Mouse (Mus musculus) bone marrow, adult 2 months (tissue): ENCODE data around the gene Lipm. TPM values are rescaled to one million over a fixed set of nuclear protein-coding genes. Genes with fewer than 3 reads are reported as not detected.

Experiments used
- H3K27ac ChIP-seq: fragments of 200-500 bp; 2 replicates; pipeline ENCODE4 v1.5.1; 2012; ENCODE audit warnings: low read depth, mild to moderate bottlenecking, control low read depth, inconsistent platforms, low read length; ENCODE audit not compliant: control insufficient read depth, poor library complexity, insufficient read depth
- H3K4me1 ChIP-seq: fragments of 200-500 bp; 2 replicates; pipeline ENCODE4 v1.6.1; 2011; ENCODE audit warnings: low read length; ENCODE audit not compliant: control insufficient read depth, insufficient read depth
- H3K4me3 ChIP-seq: fragments of 200-500 bp; replicated peaks from 2 replicates; pipeline ENCODE3; 2011; ENCODE audit warnings: mild to moderate bottlenecking, low read depth, low read length, control low read depth; ENCODE audit not compliant: control insufficient read depth
- CTCF ChIP-seq: fragments of 200-500 bp; IDR thresholded peaks from 2 replicates; pipeline ENCODE4 v1.5.1; 2011; ENCODE audit warnings: low read length, control low read depth; ENCODE audit not compliant: control insufficient read depth, insufficient read depth
- POLR2A ChIP-seq: fragments of 200-500 bp; IDR thresholded peaks from 2 replicates; pipeline ENCODE4 v1.6.1; 2011; ENCODE audit warnings: low read depth, mild to moderate bottlenecking, control low read depth, low read length, borderline replicate concordance; ENCODE audit not compliant: control insufficient read depth
- WGBS: fragments of 180-500 bp; shearing (Covaris S2); methylation state at CpG from one replicate; pipeline ENCODE4 v1.1.7; 2018; 5-methylcytosine and 5-hydroxymethylcytosine counted together
- polyA plus RNA-seq: library from polyadenylated mRNA; stranded (reverse); fragments of >200 nt; gene quantifications from 2 replicates; pipeline ENCODE4 v1.2.4, GENCODE M21; 2011; ENCODE audit warnings: low replicate concordance; ENCODE audit not compliant: missing spikeins, insufficient read depth, insufficient read length

Lipm gene
- not detected in 2 replicates for polyA plus RNA-seq

- Histone ChIP-seq H3K4me1 (no peaks in the 10 kb centered on the region), H3K27ac (no peak within 1 kb of the TSS), H3K4me3 (no peak within 1 kb of the TSS)
- no peak for TF ChIP-seq POLR2A
- TF ChIP-seq CTCF, result no peak
- 84% methylated on average over 4 of the region's 4 CpGs for WGBS
Measured at GRCm38 (mm10) chr19:34100633-34101032, at the start of gene Lipm. Gene Lipm (plus strand): TSS chr19:34100933.

- H3K27ac ChIP-seq, result no peak overlapping the region
- no peak overlapping the region for H3K4me3 ChIP-seq
- TF ChIP-seq CTCF (no peak), POLR2A (no peak)
- WGBS, result 70% methylated on average over 3 of the region's 3 CpGs
- no peaks in the 10 kb centered on the region for H3K4me1 ChIP-seq
Measured at GRCm38 (mm10) chr19:34051502-34051901, 49.2 kb upstream of the Lipm start.

- Histone ChIP-seq H3K4me1 (no peaks in the 10 kb centered on the region), H3K27ac (no peak overlapping the region), H3K4me3 (no peak overlapping the region)
- TF ChIP-seq POLR2A, result no peak
- TF ChIP-seq CTCF, result no peak
- WGBS, result 47% methylated on average over 1 of the region's 1 CpGs
Measured at GRCm38 (mm10) chr19:34063547-34063946, 37.2 kb upstream of the Lipm start.

- 80% methylated on average over 4 of the region's 4 CpGs for WGBS
Measured at GRCm38 (mm10) chr19:34064059-34064458, 36.7 kb upstream of the Lipm start.

DNA sequence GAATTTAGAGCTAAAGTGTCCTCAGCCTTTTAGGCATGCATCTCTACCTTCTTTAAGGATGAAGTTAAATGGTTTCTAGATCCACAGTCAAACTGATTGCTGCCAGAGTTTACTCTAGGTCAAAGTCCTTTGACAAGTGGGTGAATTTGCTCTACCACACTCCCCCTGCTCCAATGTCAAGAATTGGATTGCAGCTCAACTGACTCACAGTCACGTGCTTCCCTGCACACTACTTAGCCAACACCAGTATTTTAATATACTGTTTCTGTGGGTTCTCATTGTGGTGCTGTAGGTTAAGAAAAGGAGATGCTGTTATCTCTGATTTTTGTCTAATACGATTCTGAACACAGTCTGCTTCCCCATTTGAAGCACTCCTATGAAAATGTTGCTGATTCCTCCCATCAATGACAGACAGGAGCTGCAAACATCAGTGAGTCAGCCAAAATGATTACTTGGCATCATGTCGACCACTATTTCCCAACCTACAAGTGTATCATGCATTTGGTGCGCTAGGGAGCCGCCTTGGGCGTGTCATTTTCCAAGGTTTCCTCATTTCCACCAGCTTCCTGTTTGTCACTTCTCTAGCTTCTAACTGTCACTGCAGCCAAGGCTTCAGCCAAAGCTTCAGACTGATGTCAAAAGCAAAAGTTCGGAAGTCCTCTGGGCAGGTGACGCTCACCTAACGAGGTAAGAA lies 33.8 kb upstream of the Lipm start, which contains the start of gene Lipn:
TSS of gene Lipn (plus strand) at position 580 of the 694 bp plus-strand sequence.
- TF ChIP-seq CTCF (no peak), POLR2A (no peak)
- no peaks in the 10 kb centered on the region for H3K4me1 ChIP-seq
- WGBS, result 55% methylated on average over 9 of the region's 9 CpGs
- H3K27ac ChIP-seq, result no peak within 1 kb of the TSS
- no peak within 1 kb of the TSS for H3K4me3 ChIP-seq

More at GRCm38 (mm10) chr19:34064059-34064458, 36.7 kb upstream of the Lipm start:
- no peak overlapping the region for H3K27ac ChIP-seq
- H3K4me1 ChIP-seq, result no peaks in the 10 kb centered on the region
- no peak overlapping the region for H3K4me3 ChIP-seq
- TF ChIP-seq POLR2A (no peak), CTCF (no peak)

GRCm38 (mm10) chr19:34074239-34074638 lies 26.5 kb upstream of the Lipm start:
- Histone ChIP-seq H3K27ac (no peak overlapping the region), H3K4me1 (no peaks in the 10 kb centered on the region), H3K4me3 (no peak overlapping the region)
- TF ChIP-seq CTCF, result no peak
- no peak for TF ChIP-seq POLR2A

DNA sequence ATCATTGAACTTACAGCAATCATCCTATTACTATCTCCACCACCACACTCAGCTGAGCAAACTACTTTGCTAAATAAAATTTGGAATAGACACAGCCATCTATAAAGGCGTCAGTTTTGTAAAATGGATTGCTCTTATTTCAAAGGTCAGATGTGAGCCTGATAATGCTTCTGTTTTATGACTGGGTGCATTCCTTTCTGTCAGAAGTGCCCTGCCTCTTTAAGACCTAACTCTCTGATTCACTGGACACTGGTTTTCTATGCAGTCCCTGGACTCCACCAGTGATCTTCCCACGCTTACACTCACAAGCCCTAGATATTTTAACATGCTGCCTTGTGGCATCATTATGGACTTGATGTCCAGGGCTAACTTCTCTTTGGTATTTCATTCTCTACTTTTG lies 22.6 kb upstream of the Lipm start:
- TF ChIP-seq CTCF (no peak), POLR2A (no peak)
- Histone ChIP-seq H3K4me3 (no peak overlapping the region), H3K27ac (no peak overlapping the region), H3K4me1 (no peaks in the 10 kb centered on the region)
- WGBS, result 80% methylated on average over 2 of the region's 2 CpGs

DNA sequence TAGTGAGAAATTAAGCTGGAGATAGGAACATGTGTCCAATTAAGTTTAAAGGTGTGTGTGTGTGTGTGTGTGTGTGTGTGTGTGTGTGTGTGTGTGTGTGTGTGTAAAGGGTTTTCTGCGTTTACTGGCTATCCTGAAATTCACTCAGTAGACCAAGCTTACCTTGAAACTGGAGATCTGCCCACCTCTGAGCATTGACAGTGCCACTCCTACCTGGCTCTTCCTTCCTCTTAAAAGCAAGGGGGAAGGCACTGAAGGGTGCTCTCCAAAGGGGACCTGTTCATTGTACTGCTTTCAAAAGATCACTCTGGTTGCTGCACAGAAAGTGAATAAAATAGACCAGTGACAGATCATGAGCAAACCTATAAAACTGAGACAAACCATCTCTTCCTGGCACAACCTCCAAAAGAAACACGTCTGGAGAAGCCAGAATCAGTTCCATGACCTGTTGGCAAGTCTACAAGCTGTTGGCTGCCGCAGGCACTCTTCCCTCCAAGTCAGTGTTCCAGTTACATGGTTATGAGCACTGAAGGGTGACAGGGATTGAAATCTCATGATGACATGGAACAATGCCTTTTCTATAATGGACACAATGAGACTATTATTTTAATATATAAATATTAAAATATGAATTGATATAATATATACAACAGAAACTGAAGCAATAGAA lies 11.6 kb upstream of the Lipm start:
- Histone ChIP-seq H3K4me1 (no peaks in the 10 kb centered on the region), H3K4me3 (no peak overlapping the region), H3K27ac (no peak overlapping the region)
- no peak for TF ChIP-seq POLR2A
- WGBS, result 80% methylated on average over 3 of the region's 3 CpGs
